Comparison of ENCODE assay signal across 21 mouse cellular contexts in the genomic region with DNA sequence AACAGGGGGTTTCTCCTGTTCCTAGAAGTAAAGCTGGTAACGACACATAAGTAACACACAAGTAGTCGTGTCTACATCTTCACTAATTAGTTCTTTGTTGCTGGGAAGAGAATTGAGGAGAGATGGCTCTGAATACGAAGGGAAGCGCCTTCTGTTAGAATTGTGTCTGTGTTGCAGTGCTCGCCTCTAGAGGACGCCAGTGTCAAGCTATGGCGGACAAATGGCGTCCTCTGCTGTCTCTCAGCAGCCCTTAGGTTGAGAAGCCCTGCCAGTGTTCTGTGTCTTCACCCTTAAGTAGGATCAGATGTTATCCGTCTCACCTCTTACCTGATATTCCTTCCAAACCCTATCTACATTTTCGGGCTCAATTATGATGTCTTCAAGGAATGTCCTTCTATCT.
DNase-seq lines count a peak whose midpoint lies in the region; ATAC-seq and TF ChIP-seq lines count a peak whose summit lies in the region.
"Had no signal": no experiment of that assay in that cellular context is flagged by ENCODE, and none has a peak within 500 bp of the region (broad histone marks: within the 10 kb centered on the region; RNA-seq: fewer than 3 reads in every experiment).

No protein-coding gene starts in this region.

- H3K9me3 ChIP-seq in midbrain, postnatal 0 days (ENCODE audit: low read length), result no peaks in the 10 kb centered on the region
- H3K9me3 ChIP-seq in midbrain, embryonic 14.5 days (ENCODE audit: control insufficient read depth, low read length), result no peaks in the 10 kb centered on the region
- H3K9me3 ChIP-seq in intestine, postnatal 0 days (ENCODE audit: control insufficient read depth), result no peaks in the 10 kb centered on the region
- H3K9me3 ChIP-seq: forebrain, embryonic 13.5 days; heart, embryonic 12.5 days; hindbrain, embryonic 15.5 days; liver, embryonic 15.5 days; neural tube, embryonic 13.5 days had no signal

- 61% methylated on average over 10 of the region's 10 CpGs for WGBS in midbrain, postnatal 0 days
- 52% methylated on average over 10 of the region's 10 CpGs for WGBS in midbrain, embryonic 14.5 days
- 65% methylated on average over 10 of the region's 10 CpGs for whole genome bisulfite sequencing in intestine, postnatal 0 days

- ATAC-seq in midbrain, postnatal 0 days (ENCODE audit: low FRiP score), result no peak
- ATAC-seq in midbrain, embryonic 14.5 days (ENCODE audit: low FRiP score, low TSS enrichment), result no peak
- ATAC-seq in intestine, postnatal 0 days, result no peak
- ATAC-seq: forebrain, embryonic 13.5 days had no signal

- peak; percentile 14; the same call in 1 of the 2 replicates for TF ChIP-seq CTCF in gastrocnemius, adult 2 months (IDR thresholded peaks at IDR 0.05)
- 0 out of 2 replicates have a peak, but pooled peaks have one; percentile 15 for TF ChIP-seq CTCF in midbrain, postnatal 0 days (IDR thresholded peaks at IDR 0.05)
- peak; percentile 2; the same call in 1 of the 2 replicates for TF ChIP-seq CTCF in brain, embryonic 14.5 days (IDR thresholded peaks at IDR 0.05; ENCODE audit: borderline replicate concordance, extremely low read depth, insufficient read depth, insufficient read length)
- no peak for TF ChIP-seq CTCF in intestine, postnatal 0 days (IDR thresholded peaks at IDR 0.05; ENCODE audit: low read depth)

- no peak overlapping the region for H3K4me3 ChIP-seq in gastrocnemius, adult 2 months
- no peak overlapping the region for H3K4me3 ChIP-seq in midbrain, postnatal 0 days (ENCODE audit: low read depth, low read length)
- no peak overlapping the region for H3K4me3 ChIP-seq in midbrain, embryonic 14.5 days (replicated peaks; ENCODE audit: low read depth, low read length)
- no peak overlapping the region for H3K4me3 ChIP-seq in intestine, postnatal 0 days (ENCODE audit: low read depth, low read length)
- H3K4me3 ChIP-seq: forebrain, embryonic 13.5 days; heart, embryonic 12.5 days; hindbrain, embryonic 15.5 days; liver, embryonic 15.5 days; neural tube, embryonic 13.5 days had no signal

- no peaks in the 10 kb centered on the region for H3K27me3 ChIP-seq in midbrain, postnatal 0 days (ENCODE audit: insufficient read depth, low read length)
- H3K27me3 ChIP-seq in midbrain, embryonic 14.5 days (ENCODE audit: control insufficient read depth, insufficient read depth, low read length), result no peaks in the 10 kb centered on the region
- H3K27me3 ChIP-seq in intestine, postnatal 0 days (replicated peaks; ENCODE audit: control insufficient read depth, insufficient read depth, low read length), result no peaks in the 10 kb centered on the region
- H3K27me3 ChIP-seq: forebrain, embryonic 13.5 days; heart, embryonic 12.5 days; hindbrain, embryonic 15.5 days; liver, embryonic 15.5 days; neural tube, embryonic 13.5 days had no signal

- intact Hi-C loops in gastrocnemius, adult 2 months (cut with DNase I), result no loop called here
- intact Hi-C loops in gastrocnemius, postnatal 14 days (cut with DNase I; ENCODE audit: low total_unique reads), result no loop called here

- H3K36me3 ChIP-seq in midbrain, postnatal 0 days (ENCODE audit: insufficient read depth, low read length), result no peaks in the 10 kb centered on the region
- H3K36me3 ChIP-seq in midbrain, embryonic 14.5 days (ENCODE audit: control insufficient read depth, insufficient read depth, low read length), result no peaks in the 10 kb centered on the region
- H3K36me3 ChIP-seq in intestine, postnatal 0 days (ENCODE audit: control insufficient read depth, insufficient read depth), result no peaks in the 10 kb centered on the region
- H3K36me3 ChIP-seq: heart, embryonic 12.5 days; hindbrain, embryonic 15.5 days; liver, embryonic 15.5 days; neural tube, embryonic 13.5 days had no signal

- DNase-seq in gastrocnemius, adult 2 months, result no peak
- DNase-seq in gastrocnemius, postnatal 14 days, result no peak
- no peak for DNase-seq in midbrain, postnatal 0 days (ENCODE audit: low spot score)
- no peak for DNase-seq in midbrain, embryonic 14.5 days
- DNase-seq in brain, embryonic 14.5 days (ENCODE audit: low read depth), result no peak
- no peak for DNase-seq in thymus, postnatal 25 days
- DNase-seq: adrenal gland, postnatal 25 days; cerebellum, adult 18-20 months; gastrocnemius, postnatal 25 days; heart, adult 11 months; kidney, adult 2 months; kidney, postnatal 36 days; layer of hippocampus, postnatal 36 days; lung, postnatal 14 days had no signal

- no peaks in the 10 kb centered on the region for H3K4me1 ChIP-seq in midbrain, postnatal 0 days (ENCODE audit: insufficient read depth, low read length)
- H3K4me1 ChIP-seq in midbrain, embryonic 14.5 days (ENCODE audit: control insufficient read depth, insufficient read depth, low read length), result no peaks in the 10 kb centered on the region
- no peaks in the 10 kb centered on the region for H3K4me1 ChIP-seq in intestine, postnatal 0 days (replicated peaks; ENCODE audit: control insufficient read depth, insufficient read depth, low read length)
- H3K4me1 ChIP-seq: forebrain, embryonic 13.5 days; heart, embryonic 12.5 days; hindbrain, embryonic 15.5 days; liver, embryonic 15.5 days; neural tube, embryonic 13.5 days had no signal

- no peak overlapping the region for H3K9ac ChIP-seq in midbrain, postnatal 0 days (replicated peaks; ENCODE audit: low read length, poor library complexity, severe bottlenecking)
- H3K9ac ChIP-seq in midbrain, embryonic 14.5 days (replicated peaks; ENCODE audit: low read length), result no peak overlapping the region
- H3K9ac ChIP-seq in intestine, postnatal 0 days (ENCODE audit: low read depth, low read length), result no peak overlapping the region
- H3K9ac ChIP-seq: forebrain, embryonic 13.5 days; heart, embryonic 12.5 days; hindbrain, embryonic 15.5 days; liver, embryonic 15.5 days; lung, embryonic 14.5 days; neural tube, embryonic 13.5 days had no signal

- TF ChIP-seq POLR2A in brain, embryonic 14.5 days (IDR thresholded peaks at IDR 0.05; ENCODE audit: borderline replicate concordance, extremely low read depth, insufficient read depth, insufficient read length, poor library complexity, severe bottlenecking), result no peak

- H3K27ac ChIP-seq in gastrocnemius, adult 2 months, result no peak overlapping the region
- no peak overlapping the region for H3K27ac ChIP-seq in midbrain, postnatal 0 days (ENCODE audit: low read depth, low read length)
- no peak overlapping the region for H3K27ac ChIP-seq in midbrain, embryonic 14.5 days (replicated peaks; ENCODE audit: low read depth, low read length)
- no peak overlapping the region for H3K27ac ChIP-seq in intestine, postnatal 0 days (ENCODE audit: low read depth, low read length)
- H3K27ac ChIP-seq: forebrain, embryonic 13.5 days; hindbrain, embryonic 15.5 days; liver, embryonic 15.5 days; neural tube, embryonic 13.5 days had no signal

- no peak overlapping the region for H3K4me2 ChIP-seq in midbrain, postnatal 0 days (ENCODE audit: low read depth, low read length, poor library complexity, severe bottlenecking)
- H3K4me2 ChIP-seq in midbrain, embryonic 14.5 days (ENCODE audit: low read length), result no peak overlapping the region
- H3K4me2 ChIP-seq in intestine, postnatal 0 days (replicated peaks; ENCODE audit: low read depth), result no peak overlapping the region
- H3K4me2 ChIP-seq: forebrain, embryonic 13.5 days; heart, embryonic 12.5 days; hindbrain, embryonic 15.5 days; liver, embryonic 15.5 days; lung, embryonic 14.5 days; neural tube, embryonic 13.5 days had no signal
